Mouse (Mus musculus) ES-E14 (cell line): ENCODE results near the gene Fga.

Experiments used
- CHD2 ChIP-seq: IDR thresholded peaks from 2 replicates; pipeline ENCODE4 v1.6.1; 2014; ENCODE audit warnings: mild to moderate bottlenecking, low read depth, low read length, inconsistent platforms
- HCFC1 ChIP-seq: IDR thresholded peaks from 2 replicates; pipeline ENCODE4 v1.6.1; 2012; ENCODE audit warnings: low read length, inconsistent platforms, borderline replicate concordance; ENCODE audit not compliant: insufficient read depth

DNA sequence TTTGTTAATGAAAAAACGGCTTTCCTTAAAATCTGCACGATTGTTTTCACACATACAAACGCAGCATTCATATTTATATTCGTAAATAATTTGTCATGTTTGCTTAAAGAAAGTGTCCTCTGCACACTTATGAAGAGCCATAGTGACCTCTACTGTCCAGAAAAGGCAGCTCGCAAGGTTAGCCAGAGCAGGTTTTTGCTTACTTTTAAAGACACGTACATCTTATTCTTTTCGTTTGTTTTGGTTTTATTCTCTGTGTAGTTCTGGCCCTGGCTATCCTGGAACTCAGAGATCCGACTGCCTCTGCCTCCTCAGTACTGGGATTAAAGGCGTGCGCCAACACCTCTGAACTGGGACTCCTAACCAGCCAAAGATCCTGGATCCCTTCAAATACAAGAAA lies 27.9 kb downstream of the Fga start:
- TF ChIP-seq CHD2 (no peak), HCFC1 (no peak)
